Mouse (Mus musculus): ENCODE measurements around the gene Smarca4. TPM values are rescaled to one million over a fixed set of nuclear protein-coding genes. Genes with fewer than 3 reads are reported as not detected.

Gene Smarca4
- polyA plus RNA-seq (2012; rRNA removed): 77.8 and 83.8 TPM in 2 replicates

DNA sequence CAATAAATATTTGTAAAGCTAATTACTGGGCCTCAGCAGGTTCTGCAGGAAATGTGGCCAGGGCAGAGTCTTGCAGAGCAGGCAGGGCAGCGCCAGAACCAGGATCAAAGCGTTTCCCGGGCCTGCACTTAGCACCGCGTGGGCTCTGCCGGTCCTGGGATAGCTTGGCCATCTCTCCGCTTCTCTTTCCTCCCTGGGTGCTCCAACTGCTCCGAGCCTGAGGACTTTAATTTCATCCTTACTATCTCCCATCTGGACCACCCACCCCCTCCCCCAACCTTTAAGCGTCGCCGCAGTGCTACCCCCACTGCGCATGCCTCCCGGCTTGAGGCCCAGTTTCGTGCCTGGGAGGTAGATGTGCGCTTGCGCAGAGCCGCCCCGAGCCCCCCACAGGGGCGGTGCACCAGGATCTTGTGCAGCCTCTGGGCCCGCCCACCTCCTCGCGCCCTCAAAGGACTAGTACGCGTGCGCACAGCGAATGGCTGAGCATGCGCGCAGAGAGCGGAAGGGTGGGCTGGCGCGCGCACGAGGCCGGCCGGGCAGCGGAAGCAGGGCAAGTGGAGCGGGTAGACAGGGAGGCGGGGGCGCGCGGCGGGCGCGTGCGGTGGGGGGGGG is at the start of gene Smarca4:
Gene Smarca4, plus strand, starts transcription at position 553 of the 615 bp plus-strand sequence.
- DNase-seq (ENCODE audit: extremely low spot score in 1 of 2, low spot score in 1 of 2): peak; percentile 99 to 100

DNA sequence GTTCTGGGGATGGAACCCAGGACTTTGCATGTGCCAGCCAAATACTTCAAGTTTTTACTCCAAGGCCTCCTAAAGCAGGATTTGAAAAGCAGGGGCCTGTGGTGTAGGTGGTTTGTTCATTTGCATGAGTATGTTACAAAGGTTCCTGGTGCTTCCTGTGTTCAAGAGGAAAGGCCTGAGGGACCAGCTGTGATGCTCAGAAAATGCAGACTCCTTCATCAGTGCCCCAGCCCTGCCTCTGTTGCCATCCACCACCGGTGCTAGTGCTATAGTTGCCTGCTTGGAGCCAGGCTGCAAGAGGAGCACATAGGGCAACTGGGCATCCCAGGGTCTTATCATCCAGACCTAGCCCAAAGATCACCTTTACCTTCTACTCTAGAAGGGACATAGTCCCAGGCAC is 49.4 kb upstream of the Smarca4 start:
- DNase-seq (ENCODE audit: extremely low spot score in 1 of 2, low spot score in 1 of 2): no peak

DNA sequence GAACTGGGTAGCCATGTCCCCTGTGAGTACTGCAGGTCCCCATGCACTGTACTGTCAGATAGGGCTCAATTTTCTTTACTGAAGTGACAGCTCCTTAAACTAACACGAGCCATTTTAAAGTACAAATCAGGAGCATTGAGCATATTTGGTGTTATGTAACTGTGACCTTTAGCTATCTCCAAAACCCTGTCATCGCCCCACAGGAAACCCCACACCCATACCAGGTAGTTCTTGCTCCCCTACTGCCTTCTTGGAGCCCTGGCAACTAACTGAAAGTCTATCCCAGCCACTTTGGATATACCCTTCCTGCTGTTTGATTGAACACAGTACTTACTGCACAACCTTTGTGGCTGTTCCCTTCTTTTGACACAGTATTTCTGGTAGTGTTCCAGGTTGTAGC is 48.9 kb upstream of the Smarca4 start:
- no peak for DNase-seq (ENCODE audit: extremely low spot score in 1 of 2, low spot score in 1 of 2)

DNA sequence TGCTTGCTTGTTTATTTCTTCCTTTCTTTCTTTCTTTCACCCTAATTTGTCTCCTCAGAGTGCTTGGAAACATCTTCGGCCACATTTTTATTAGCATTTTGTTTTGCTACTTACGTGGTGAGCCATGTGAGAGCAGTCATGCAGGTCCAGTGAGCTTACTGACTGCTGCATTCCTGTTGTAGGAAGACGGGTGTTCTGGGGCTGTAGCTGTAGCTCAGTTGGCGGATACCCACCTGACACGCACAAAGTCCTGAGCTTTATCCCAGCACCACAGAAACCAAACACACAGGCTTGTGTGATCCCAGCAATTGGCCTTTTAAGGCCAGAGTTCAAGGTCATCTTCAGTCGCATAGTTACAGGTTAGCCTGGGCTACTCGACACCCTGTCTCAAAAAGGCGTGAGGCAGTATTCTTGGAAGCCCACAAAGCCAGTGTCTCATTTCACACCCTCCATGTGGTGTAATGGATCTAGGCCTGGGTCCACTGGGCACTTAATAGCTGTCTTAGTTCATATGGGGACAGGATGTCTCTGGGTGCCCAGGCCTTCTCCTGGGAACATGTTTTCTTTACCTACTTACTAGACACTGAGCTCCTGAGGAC is 47.2 kb upstream of the Smarca4 start:
- no peak for DNase-seq (ENCODE audit: extremely low spot score in 1 of 2, low spot score in 1 of 2)

DNA sequence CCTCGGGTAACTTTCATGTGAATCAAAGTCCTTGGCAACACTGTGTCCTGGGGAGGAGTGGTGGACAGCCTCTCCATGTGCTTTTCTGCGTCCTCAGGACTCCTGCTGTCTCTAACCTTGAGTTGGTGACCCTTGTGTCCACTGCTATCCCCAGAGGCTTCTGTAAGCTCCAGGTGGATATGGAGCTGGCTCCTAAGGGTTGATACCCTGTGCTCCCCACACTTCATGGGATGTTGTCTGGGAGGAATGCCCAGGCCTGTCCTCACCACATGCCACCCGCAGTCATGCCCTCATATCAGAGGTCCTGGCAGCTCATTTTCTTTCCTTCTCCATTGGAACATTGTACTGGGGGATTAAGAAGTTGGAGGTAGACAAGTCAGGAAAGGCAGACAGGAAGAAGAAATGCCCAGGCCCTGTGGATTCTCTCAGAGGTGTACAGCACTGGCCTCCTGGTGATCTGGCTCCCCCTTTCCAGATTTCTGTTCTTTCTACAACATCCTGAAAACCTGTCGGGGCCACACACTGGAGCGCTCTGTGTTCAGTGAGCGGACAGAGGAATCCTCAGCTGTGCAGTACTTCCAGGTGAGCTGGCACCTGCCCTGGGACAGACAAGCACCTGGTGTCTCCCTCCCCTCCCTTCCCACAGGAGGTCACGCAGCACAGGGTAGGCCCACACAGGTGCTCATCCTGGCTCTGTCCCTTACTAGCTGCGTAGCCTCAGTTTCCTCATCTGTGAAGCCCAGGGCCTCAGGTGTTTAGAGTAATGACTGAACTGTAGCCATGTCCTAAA is 41.8 kb upstream of the Smarca4 start:
- no peak for DNase-seq (ENCODE audit: extremely low spot score in 1 of 2, low spot score in 1 of 2)

DNA sequence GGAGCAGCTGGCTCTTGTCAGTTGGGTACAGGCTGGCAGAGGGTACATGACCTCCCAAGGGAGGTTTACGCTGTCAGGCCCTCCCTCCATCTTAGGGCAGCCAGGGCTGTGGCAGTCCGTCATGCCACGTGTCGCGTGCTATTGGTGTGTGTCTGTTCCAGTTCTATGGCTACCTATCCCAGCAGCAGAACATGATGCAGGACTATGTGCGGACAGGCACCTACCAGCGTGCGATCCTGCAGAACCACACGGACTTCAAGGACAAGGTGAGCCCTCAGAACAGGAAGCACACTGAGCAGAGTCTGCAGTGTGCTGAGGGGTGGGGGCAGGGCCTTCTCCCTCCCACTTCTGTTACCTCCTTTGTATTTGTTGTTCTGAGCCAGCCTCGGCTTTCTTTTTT is 40.7 kb upstream of the Smarca4 start:
- DNase-seq (ENCODE audit: extremely low spot score in 1 of 2, low spot score in 1 of 2): no peak

DNA sequence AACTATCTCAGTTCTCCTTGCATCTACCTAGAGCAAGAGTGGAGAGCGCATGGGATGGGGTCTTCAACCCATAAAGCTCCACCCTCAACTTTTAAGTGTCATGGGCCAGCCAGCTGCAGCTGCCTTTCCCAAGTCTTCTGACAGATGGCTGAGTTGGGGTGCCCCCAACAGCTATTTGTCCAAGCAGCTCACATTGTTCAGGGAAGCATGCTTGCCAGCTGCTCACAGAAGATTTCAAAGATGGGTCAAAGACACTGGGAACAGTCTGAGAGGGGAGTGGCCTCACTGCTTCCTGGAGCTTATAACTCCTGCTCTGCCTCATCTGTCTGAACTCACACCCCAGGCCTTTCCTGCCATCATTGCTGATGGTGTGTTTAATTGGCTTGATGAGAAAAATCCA is 39.7 kb upstream of the Smarca4 start:
- DNase-seq (ENCODE audit: extremely low spot score in 1 of 2, low spot score in 1 of 2): no peak

DNA sequence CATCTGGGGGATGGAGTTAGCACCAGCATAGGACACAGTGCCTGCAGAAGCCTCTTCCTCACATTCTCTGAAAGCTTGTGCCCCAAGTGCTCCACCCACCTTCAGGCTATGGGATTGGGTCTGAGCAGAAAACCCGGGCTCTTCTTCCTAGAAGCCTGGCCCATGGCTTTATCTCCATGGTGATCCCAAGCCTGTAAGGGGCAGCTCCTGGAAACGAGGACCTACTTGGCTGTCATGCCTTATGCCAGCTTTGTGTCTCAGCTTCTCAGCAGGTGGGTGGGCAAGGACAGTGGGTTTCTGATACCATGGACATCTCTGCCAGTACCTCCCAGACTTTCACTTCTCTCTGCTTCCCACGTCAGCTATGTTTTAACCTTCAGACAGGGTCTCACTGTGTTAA is 37.7 kb upstream of the Smarca4 start:
- no peak for DNase-seq (ENCODE audit: extremely low spot score in 1 of 2, low spot score in 1 of 2)

DNA sequence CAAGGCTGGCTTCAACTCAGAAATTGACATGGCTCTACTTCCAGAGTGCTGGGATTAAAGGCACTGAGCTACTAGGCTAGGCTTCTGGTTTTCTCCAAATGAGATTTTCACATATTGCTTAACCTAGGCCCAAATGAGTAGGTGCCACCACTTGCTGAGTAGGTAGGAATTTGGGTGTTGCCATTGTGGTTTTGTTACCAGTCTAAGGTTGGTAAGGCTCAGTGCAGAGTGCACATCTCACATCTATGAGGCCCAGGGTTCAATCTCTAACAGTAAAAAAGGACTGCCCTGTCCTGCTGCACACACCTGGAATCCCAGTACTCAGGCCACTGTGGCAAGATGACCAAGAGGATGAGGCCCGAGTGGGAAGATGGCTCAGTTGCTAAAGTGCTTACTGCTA is 30.6 kb upstream of the Smarca4 start:
- DNase-seq (ENCODE audit: extremely low spot score in 1 of 2, low spot score in 1 of 2): no peak

DNA sequence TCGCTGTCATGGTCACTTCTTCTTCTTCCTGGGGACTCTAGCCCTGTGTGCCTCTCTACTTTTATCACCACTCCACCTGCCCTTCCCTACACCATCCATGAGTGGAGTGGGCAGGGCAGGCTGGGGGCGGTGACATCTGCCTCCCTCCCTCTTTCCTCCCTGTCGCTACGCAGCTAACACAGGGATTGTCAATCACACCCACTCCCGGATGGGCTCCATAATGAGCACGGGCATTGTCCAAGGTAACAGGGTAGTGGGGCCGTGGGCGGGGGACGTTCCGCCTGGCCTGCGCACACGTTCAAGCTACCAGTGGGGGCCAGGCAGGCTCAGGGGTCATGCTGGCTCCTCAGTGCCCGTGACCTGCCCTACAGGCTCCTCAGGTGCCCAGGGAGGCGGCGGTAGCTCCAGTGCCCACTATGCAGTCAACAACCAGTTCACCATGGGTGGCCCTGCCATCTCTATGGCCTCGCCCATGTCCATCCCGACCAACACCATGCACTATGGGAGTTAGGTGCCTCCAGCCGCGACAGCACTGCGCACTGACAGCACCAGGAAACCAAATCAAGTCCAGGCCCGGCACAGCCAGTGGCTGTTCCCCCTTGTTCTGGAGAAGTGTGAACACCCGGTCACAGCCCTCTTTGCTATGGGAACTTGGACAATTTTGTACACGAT is 28.2 kb upstream of the Smarca4 start:
- no peak for DNase-seq (ENCODE audit: extremely low spot score in 1 of 2, low spot score in 1 of 2)

DNA sequence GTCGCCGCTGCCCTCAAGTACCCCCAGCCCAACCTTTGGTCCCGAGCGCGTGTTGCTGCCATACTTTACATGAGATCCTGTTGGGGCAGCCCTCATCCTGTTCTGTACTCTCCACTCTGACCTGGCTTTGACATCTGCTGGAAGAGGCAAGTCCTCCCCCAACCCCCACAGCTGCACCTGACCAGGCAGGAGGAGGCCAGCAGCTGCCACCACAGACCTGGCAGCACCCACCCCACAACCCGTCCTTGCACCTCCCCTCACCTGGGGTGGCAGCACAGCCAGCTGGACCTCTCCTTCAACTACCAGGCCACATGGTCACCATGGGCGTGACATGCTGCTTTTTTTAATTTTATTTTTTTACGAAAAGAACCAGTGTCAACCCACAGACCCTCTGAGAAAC is 27.6 kb upstream of the Smarca4 start:
- DNase-seq (ENCODE audit: extremely low spot score in 1 of 2, low spot score in 1 of 2): no peak

DNA sequence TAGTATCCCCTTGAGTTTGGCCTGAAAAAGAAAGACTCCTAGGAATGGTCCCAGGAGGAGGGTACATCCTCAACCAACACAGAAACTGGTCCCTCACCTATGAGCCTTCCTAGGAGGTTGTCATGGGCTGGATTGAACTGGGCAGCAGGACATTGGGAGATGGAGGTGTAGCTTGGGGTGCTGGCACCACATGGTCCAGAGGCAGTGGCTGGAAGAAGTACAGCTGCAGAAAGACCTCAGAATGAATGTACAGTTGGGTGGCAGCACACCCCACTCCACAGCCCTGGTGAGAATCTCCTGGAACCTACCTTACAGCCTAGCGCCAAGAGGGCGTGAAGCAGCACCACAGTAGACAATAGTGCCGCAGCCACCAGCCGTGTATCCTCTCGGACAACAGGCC is 26.4 kb upstream of the Smarca4 start:
- DNase-seq (ENCODE audit: extremely low spot score in 1 of 2, low spot score in 1 of 2): no peak

DNA sequence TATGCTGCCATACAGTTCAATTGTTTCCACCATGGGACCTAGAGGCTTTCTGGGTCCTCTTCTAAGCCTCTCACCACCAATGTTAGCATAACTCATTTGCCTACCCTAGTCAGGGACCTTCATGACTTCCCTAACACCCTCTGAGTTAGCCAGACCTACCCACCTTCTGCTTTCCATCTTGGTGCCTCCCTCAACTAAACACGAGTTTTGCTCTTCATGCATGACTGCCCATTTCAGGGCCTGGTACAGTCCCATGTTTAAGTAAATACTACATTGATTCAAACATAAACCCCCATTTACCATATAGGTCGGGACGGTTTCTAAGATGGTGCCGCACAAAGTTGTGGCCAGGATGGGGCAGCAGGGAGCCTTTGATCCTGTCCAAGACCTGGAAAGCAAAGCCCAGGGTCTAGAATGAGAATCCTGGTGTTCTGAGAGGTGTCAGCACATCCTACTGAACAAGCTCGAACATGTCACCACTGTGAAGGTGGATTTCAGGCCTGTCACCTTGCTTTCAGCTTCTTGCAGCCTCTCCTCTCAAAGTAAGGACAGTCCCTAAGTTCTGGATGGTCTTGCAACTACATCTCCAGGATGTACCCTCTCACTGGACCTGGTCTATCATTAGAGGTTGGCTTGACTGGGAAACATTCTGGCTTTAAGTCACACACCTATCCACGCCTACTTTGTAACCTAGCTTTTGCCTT is 24.7 kb upstream of the Smarca4 start:
- DNase-seq (ENCODE audit: extremely low spot score in 1 of 2, low spot score in 1 of 2): no peak

DNA sequence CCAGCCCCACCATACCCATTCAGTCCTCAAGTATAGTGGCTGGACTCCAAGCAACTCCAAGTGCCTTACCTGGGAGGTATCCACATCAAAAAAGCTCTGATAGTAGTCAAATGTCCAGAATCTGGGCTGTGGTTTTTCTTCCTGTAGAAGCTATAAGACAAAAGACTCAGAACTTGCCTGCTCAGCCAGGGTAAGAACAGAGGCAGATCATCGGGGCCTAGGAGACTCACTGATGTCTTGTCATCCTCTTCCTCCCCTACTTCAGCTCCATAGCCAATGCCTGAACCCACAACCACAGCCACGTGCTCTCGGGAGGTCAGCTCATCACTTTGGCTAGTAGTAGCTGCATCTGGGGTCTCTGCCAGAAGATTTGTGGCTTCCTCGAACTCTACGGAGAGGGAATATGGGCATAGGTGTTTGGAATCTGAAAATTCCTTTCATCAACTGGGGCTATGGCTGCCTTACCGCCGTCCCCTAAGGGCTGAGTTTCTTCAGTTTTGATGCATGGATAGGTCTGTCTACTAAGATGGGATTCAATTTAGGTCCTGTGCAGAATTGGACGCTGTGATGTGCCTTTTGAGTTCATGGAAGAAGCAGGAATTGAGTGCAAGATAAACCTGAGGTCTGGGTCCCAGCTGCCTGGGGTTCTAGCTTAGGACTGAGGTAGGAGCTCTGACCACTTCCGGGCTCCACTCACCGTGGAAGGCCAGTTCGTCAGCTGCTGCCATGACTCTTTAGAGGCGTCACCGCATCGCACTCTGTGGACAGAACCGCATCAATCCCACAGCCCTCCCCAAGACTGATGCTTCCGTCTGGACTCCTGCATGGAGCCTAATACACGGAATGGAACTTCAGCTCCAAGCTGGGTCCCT is 23.9 kb upstream of the Smarca4 start:
- no peak for DNase-seq (ENCODE audit: extremely low spot score in 1 of 2, low spot score in 1 of 2)

DNA sequence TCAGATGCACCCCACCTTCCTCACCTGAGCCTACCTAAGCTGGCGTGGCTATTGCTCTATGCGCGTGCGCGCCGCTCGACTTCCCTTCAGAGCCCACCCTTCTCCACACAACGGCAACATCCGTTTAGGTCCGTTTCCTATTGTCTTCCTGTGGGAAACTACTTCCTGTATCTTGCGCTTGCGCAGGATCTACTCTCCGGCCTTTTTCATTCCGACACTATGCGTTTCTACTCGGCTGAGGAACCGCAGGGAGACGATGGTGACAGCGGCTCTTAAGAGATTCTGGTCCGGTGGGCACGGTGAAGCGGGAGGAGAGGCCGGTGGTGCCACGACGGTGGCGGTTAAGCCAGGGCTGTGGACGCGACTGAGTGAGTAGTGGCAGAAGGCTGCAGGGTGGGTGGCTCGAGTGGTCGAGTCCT is 23.3 kb upstream of the Smarca4 start, which contains the start of the genes Timm29 and Yipf2:
Gene Timm29, plus strand, starts transcription at position 20 of the 419 bp plus-strand sequence.
Gene Yipf2, minus strand, starts transcription at position 126 of the 419 bp plus-strand sequence.
- DNase-seq (ENCODE audit: extremely low spot score in 1 of 2, low spot score in 1 of 2): peak; percentile 93 to 99

DNA sequence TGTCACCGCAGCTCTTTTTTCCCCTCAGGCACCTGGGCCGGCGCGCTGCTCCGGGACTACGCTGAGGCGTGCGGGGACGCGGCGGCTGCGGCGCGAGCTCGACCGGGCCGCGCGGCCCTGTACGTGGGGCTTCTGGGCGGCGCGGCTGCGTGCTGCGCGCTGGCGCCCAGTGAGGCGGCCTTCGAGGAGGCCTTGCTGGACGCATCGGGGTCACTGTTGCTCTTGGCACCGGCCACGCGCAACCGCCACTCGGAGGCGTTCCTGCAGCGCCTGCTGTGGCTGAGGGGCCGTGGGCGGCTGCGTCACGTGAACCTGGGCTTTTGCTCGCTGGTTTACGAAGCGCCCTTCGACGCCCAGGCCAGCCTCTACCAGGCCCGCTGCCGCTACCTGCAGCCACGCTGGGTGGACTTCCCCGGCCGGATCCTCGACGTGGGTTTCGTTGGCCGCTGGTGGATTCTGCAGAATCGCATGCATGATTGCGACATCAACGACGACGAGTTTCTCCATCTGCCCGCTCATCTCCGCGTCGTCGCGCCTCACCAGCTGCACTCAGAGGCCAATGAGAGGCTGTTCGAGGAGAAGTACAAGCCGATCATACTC is 22.7 kb upstream of the Smarca4 start:
- peak in 1 of 2 experiments; percentile 68 for DNase-seq (ENCODE audit: extremely low spot score in 1 of 2, low spot score in 1 of 2)

DNA sequence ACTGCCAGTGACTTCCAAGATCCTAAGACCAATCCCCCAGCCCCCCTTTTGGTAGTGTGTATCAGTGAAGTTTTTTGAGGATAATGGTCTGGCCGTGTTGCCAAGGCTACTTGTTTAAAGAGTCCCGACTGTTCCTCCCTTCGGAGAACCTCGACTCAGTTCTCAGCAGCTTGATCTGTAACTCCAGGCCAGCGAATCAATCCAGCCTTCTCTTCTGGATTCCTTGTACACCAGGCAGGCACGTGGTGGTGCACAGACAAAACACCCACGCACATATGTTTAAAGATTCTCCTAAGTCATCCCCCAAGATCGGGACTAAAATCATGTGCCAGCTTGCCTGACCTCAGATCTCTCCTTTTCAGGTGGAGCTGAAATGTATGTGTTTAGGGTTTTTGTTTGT is 21.6 kb upstream of the Smarca4 start:
- DNase-seq (ENCODE audit: extremely low spot score in 1 of 2, low spot score in 1 of 2): peak in 1 of 2 experiments; percentile 51

DNA sequence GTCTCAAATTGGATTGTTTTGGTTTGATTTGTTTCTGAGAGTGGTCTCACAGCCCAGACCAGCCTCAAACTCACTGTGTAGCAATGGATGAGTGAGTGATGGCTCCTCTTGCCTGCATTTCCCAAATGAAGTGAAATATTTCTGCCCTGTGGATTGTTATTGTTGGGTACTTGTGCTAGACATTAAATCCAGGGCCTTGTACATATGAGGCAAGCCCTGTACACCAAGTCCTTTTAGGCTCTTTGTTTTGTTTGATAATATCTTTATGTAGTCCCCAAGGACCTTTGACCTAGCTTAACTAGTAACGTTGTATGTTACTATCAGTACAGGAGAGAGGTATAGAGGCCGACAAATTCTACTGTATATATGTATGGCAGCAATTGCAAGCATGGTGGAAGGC is 21.1 kb upstream of the Smarca4 start:
- DNase-seq (ENCODE audit: extremely low spot score in 1 of 2, low spot score in 1 of 2): no peak

DNA sequence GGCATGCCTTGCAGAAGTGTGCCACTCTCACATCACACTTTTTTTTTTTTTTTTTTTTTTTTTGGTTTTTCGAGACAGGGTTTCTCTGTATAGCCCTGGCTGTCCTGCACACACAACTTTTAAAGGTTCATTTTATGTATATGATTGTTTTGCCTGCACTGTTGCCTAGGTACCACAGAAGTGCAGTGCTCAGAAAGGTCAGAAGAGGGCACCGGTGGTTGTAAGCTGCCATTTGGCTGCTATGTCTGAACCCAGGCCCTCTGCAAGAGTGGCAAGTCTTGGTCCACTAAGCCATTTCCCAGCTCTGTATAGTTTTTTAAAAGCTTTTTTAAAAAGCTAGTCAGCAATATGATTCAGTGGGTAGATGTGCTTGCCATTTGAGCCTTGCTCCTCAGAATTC is 17.8 kb upstream of the Smarca4 start:
- no peak for DNase-seq (ENCODE audit: extremely low spot score in 1 of 2, low spot score in 1 of 2)
